Mouse (Mus musculus) skeletal muscle tissue, adult 2 months (tissue): ENCODE measurements at regions not wholly inside any gene's neighbourhood (a gene's known extent, or its start where the extent isn't known, plus 50 kb on each side); places are given as distances from the start of the nearest gene placed in this dataset.
A peak's percentile ranks its signal among the peaks of the same experiment; 100 is the strongest.

Source experiments
- DNase-seq: peaks from one replicate; pipeline ENCODE4 v3.0.0-alpha.2; 2012; ENCODE audit warnings: low read depth, low spot score

DNA sequence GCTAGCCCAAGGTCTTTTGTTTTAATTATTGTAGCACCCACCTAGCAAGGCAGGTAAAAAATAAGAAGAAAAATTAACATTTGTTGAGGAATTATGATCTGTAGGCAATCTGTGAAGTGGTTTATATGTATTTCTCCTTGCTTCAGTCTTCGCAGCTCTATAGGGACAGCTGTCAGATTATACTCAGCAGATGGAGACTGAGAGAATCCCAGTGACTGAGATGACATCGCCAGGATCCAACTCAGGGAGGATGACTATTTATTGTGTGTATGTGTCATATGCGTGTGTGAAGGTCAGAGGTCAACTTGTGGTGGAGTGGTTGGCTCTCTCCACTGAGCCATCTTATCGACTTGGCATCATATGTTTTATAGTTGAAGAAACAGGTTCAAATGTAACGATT, 362.0 kb upstream of the Chd6 start:
- DNase-seq = no peak

DNA sequence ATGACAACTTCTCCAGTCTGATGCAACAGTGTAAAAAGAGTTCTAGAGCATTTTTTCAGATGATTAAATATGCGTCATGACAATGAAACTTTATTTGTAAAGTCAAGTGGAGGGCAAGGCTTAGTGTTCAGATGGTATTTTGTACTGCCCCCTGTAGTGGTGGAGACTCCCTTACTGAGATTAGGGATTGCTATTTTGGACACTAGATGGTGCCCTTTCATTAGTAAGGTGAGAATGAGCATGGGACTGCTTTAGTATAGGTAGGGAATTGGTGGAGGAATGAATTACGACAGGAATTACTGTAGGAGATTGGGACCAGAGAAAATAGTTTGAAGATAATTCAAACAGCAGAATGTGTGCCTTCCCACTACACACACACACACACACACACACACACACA, 361.1 kb upstream of the Chd6 start:
- peak; percentile 1 for DNase-seq

DNA sequence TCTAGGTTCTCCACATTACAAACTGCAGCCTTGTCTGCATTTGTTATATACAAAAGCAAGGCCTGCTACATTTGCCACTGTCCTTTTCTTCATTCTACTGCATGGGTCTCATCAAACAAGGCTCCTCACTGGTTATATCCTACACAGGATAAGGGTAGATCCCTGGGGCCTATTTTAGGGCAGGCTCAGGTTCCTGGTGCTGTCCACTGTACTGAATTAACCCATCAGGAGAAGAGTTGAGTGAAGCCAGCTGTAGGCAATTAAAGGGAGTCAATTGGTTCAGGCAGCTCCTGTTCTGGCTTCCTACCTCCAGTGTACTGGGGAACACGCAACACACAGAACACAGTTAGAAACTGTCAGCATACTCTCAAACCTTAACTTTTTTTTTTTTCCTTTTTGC, 358.2 kb upstream of the Chd6 start:
- DNase-seq = no peak

DNA sequence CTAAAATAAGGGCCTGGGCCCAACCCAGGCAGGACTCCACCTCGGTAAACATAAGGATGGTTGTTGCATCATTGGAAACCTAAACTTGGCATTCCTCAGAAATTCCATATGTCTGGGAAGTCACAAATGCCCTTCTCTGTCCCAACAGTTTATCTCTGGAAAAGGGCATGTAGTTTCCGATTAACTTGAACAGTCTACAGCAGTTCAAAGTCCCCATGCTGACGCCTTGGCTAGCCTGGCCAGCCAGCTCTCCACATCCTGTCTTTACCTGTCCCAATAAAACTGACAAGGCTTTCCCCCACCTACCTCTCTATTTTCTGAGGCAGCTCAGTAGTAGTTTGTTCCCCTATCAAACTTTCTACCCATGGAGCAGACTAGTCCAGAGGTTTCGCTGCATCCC, 351.7 kb upstream of the Chd6 start:
- no peak for DNase-seq

DNA sequence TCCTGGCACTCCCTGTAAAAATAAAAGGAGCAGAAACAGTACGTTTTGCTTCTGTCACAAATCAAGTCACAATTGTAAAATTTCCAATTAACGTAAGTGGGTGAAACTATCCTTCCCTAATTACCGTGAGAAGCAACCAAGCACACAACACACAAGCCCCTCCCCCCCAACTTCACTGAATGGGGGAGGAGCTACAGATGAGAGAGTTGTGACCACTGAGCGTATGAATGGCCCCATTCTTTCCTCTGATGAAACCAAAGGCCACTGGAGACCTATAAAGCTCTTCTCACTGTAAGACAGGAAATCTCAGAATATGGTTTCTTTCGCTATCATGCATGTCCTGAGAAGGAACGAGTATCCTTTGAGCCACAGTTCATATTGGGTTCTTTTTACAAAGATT, 345.6 kb upstream of the Chd6 start:
- DNase-seq = no peak

DNA sequence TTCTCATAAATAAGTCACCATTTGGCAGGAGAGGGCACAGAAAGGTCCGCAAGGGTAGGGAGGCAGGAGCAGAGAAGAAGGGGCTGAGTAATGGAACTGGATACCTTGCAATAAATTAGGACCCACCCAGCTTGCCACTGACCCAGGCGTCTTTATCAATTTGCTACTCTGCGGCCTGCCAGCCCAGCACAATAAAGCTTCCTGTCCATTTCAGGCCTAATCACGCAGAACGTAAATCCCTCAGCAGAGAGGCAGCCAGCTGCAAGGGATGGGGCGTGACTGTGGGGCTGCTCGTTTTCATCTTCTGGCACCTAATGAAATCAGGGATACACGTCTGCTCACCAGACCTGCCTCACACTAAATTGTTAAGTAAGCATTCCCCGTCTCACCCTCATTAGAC, 324.9 kb upstream of the Chd6 start:
- no peak for DNase-seq

DNA sequence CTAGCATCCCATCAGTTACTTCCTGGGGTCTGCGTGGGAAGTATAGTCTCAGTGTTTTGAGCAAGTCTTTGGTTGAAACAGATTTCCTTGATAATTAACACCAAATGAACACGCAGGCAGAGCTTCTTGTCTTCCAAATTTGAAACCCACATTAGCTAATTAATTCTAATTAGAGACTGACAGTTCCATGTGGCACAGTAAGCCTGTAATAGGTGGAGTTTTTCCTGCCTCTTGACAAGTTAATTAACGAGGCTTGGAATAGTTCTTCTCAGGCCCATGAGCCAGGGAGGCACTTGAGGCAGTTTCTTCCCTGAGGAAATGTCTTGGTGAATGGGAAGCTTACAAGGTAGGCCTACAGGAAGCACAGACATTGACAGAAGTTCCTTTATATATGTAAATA, 320.4 kb upstream of the Chd6 start:
- DNase-seq = no peak

DNA sequence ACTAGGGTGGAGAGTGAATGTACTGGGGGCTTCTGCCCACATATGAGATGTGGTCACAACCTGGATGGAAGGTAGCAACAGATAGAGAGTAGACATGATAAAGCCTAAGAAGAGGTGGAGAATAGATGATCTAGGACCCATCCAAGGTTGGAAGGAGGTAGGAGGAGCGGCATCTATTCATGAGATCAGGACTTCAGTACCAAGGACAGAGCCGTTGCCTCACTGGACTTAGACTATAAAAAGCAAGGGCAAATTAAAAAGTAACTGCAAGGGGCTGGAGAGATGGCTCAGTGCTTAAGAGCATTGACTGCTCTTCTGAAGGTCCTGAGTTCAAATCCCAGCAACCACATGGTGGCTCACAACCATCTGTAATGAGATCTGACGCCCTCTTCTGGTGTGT, 316.7 kb upstream of the Chd6 start:
- DNase-seq = no peak

DNA sequence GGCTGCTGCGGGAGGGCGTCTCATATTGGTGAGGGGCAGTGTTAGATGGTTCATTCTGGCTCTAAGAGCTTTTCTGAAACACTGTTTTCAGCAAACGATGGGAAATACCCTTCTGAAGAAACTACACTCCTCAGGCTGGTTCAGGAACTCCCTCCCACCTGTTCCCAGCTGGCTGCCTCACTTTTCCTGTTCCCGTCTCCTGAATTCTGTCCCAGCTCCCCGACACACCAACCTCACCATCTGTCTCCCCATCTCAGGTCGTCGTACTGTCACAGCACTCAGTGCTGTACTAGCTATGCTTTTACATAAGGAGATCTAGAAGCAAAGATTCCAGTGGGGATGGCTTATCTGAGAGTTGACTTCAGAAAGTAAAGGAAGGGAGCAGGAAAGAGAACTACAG, 309.2 kb upstream of the Chd6 start:
- DNase-seq = no peak

DNA sequence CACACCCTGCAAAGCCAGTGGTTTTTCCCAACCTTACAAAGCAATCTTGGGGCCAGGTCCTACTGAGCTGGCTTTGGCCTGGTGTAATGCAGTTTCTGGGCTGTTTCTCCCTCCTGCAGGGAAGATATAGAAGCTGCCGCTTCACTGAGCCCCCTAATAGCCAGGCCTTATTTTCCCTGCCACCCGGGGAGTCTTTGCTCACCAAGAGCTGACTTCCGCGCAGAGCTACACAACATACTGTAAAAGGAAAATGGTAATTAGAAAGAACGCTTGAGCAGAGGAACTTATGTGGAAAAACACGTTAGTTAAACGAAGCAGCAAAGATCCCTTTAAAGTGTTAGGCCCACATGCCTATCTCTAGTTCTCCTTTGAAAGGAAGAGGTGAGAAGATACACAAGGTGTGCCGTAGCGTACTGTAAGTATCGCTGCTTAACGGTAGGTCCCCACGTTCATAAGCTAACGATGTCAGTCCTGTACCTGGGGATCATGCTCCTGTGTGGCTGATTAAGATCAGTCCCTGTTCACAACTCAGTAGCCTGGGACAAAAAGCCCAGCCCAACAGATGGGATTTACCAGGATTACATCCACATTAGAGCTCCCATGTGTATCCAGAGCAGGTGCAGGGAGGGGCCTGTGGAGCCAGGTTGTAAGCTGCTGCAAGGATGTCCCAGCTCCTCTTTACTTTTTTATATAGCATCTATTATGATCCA, 307.5 kb upstream of the Chd6 start:
- no peak for DNase-seq

DNA sequence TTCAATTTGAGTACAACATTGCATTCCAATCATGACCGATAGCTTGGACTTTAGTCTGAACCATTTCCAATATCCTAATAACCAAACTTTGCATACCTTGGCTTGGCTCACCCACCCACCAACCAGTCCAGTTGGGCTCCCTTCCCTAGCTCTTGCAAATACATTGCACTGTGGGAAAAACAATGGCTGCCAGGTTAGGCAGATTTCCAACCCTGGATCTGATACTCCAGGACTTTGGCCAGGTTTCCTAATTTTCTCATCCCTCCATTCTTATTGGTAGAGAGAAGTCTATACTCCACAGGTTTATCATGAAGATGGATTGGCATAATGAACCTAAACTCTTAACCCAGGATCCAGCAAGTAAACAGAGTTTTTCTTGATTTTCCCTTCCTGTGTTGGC, 299.4 kb upstream of the Chd6 start:
- no peak for DNase-seq

DNA sequence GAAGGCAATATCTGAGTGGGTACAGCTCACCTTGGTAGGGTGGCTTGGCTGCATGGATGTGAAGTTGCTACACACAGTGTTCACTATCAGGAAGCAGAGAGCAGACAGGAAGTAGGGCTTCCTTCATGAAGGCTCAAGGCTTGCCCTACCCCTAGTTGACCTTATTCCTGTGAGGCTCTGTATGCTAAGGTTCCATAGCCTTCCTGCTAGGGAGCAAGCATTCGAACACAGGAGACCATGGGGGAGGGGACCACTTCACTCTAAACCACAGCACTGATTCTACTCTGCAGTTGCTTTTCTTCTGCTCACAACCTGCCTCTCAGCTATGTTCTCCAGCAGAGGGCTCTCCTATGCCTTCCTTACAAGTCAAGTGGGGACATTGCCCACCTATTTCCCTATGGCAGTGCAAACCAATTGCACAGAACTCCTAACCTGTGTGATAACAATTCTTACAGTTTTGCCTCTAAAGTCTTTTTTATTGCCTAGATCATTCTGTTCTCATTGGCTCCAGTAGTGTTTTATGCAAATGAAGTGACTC, 297.0 kb upstream of the Chd6 start:
- DNase-seq = no peak

DNA sequence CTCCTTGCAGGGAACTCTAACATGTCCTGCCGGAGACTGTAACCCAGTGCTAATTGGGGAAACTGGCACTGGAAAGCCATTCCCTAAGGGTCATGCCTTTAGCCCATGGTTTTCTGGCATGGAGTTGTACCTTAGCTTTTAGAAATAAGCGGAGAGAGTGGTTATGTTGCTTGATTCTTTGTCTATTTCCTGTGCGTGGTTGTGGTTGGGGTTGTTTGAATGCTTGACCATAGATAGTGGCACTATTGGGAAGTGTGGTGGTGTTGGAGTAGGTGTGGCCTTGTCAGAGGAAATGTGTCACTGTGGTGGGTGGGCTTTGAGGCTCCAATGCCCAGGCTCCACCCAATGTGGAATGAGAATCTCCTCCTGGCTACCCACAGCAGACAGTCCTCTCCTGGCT, 289.2 kb upstream of the Chd6 start:
- DNase-seq = no peak

DNA sequence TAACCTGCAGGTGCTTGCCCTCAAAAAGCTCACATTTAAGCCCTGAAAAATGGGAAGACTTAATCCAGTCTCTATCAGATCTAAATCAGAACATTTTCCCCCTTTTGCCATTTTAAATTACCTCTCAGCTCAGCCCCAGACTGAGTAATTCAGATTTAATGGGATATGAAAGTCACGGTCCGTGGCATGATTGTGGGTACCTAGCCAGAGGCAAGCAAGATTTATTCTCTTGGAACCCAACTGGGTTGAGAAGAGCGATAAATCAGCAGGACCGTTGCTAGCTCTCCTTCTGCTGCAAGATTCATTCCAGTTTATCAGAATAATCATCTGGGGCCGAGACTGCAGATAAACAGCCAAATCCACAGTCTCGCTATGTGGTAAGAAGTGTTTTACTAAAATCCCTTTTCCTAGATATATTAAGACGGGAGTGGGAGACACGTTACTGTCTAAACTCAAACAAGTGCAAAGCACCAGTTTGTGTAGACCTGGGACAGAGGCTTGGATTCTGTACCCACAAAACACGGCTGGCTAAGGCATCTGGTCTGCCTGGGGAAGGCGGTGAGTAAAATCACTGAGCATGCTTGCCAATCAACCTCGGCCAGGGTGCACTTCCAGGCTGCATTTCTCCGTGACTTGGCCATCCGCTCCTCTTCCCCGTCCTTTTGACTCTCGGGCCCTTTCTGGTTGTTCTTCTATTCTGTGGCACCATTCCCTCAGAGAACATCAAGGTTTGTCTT, 282.2 kb upstream of the Chd6 start:
- no peak for DNase-seq

DNA sequence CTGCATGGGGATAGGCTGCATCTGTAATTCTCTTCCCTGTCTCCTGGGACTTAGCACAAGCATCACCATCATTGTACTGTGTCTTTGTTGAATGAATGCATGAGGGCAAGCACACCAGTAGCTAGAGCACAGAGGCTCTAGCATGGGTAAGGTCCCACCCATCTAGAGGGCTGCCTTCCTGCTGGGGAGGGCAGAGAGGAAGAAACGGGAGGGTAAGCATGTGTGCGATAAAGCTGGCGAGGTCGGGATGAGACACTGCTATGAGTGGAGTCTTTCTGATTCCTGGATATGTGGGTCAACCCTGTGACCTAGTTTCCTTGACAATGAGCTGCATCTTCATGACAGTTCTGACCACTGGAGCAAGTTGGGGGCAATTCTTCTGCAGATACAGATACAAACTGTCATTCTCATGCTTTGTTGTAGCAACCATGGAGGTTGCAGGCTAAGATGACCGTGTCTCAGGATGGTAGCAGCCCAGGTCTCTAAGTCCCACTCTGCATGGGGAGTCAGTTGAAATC, 280.5 kb upstream of the Chd6 start:
- no peak for DNase-seq

DNA sequence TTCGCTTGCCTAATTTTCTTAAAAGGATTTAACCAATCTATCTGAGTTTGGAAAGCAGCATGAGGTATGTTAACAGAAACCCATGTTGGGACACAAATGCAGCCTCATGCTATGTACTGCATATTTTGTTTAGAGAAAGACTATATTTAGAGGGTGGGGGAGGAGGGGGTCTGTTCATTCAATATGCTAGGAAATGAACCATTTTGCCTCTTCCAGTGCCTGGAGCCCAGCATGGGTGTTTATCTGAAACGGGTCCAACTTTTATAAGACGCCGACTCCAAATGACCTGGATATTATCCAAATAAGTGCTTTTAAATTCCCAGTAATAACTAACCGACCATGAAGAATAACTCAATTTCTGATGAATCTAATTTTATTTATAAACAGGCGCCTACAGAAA, 278.2 kb upstream of the Chd6 start:
- no peak for DNase-seq

DNA sequence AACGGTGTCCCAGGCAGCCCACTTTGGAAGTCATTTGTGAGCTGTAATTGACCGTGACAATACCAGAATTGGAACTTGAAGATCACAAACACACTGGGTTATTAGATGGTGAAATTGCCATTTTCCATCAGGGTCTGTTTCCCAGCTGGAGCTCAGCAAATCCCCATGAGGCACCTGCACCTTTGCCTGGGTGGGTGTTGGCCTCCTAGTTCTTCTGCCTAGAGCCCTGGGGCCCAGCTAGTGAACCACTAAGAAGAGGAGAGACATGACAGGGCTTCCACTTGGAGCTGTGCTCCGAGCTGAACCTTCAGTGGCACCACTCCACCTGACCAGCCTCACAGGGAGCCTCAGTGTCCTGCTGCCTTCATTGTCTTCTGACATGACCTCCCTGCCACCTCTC, 273.5 kb upstream of the Chd6 start:
- no peak for DNase-seq

DNA sequence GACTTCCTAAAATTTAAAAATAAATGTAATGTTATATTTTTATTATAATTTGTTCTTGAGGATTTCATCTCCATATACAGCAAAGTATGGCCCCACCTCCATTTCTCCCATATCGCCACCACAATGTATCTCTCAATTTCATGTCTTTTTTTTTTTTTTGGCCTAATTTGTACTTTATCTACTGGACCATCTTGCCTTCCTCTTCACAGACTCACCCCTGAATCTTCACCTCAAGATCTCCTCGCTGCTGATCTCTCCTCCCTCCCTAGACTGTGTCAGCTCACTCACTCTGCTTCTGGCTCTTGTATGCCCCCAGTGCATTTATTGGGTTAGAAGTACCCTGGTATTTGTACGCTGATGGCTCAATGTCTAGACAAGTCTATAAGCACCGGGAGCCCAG, 269.4 kb upstream of the Chd6 start:
- no peak for DNase-seq

DNA sequence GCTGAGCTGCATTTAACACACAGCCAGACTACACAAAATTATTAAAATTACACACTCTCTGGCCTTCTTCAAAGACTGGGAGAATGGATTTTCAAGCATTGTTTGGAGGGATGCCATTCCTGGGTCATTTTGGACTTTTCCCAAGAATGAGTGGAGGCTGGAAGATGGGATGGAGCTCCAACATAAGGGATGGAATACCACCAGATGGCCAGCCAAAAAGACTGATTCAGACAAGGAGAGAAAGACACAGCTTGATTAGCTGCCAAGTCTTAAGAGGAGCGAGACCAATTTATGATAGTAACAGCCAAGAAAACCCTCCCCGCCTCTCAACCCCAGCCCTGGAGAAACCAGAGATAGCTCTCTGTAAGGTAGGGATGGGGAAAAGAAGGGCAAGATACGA, 253.4 kb upstream of the Chd6 start:
- no peak for DNase-seq

DNA sequence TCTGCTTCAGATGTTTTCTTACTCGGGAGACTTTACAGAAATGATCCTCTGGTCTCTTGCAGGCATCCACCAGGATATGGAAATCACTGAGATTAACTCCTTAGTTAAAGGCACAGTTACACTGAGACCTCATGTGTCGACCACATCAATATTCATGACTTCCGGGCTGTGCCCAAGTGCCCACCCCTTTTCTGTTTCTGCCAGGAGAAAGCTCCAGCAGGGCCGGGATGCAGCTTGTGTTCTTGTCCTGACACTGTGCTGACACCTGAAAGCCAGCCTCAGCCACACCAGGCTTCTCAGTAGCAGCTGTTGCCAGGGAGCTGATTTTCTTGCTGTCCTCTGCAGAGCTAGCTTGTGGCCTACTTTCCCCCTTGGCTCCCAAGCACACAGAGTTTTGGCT, 240.2 kb upstream of the Chd6 start:
- DNase-seq = no peak

DNA sequence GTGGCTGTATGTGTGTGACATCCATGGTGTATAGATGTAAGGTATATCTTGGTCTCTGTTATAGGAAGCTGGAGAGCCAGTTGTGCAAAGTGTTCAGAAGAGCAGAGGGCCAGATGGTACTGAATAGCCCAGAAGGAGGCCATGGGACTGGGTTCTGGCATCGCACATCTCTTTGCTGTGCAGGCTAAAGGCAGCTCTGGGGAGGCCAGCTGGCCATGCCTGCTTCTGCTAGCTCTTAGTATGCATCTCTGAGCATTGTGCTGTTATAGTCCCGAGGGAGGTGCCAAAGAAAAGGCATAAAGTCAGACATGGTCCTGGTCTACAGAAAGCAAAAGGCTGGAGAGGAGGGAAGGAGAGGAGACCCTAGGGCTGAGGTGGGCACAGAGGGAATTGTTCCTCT, 235.1 kb upstream of the Chd6 start:
- no peak for DNase-seq

DNA sequence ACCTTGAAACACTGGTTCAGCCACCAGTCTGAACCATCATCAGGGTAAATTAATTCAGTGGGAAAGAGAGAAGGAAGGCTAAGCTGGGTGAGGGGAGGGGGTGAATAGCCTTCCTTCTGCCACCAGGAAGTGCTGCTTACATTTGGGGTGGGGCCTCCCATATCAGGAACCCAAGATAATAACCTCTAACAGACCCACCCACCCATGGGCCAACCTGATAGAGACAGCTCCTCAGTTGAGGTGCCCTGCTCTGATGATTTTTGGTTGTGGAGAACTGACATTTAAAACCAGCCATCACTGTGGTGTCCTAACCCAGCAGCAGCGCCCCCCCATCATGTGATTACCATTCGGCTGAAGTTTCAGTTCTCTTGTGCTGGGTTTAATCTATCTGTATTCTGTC, 233.8 kb upstream of the Chd6 start:
- DNase-seq = no peak

DNA sequence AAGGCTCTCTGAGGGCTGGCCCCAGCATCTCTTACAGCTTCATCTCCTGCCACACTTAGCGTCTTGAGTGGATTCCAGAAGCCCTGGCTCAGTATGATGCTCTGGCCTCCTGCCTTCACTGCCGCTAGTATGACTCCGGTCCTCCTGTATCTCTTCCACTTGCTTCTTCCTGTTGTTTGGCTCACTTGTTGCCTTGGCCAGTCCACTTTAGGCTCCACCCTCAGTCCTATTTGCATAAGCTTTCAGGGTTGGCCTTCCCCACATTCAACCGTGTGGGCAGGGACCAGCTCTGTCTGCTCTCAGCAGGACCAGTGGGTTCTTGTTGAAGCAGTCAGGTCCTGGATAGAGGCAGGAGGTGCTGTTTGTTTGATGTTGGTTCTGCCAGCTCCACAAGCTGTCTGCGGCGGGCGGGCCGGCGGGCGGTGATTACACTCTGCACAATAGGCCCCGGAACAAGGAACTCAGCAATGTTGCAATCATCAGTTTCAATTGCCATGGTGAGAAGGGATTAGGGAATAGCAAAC, 232.6 kb upstream of the Chd6 start:
- peak; percentile 49 for DNase-seq
